Mouse (Mus musculus): Measurements from ENCODE around the gene Ccdc120. TPM values are rescaled to one million over a fixed set of nuclear protein-coding genes. Genes with fewer than 3 reads are reported as not detected.
"Not testable (repeated sequence)": the region's sequence is repeated elsewhere in the genome, so short reads cannot be mapped to it uniquely, and the experiment has no call there.

The Ccdc120 gene
- total RNA-seq, 2 experiments from 2014 or later: 2.7 to 4.0 TPM

GRCm38 (mm10) chrX:7713764-7714134 lies 37.0 kb downstream of the Ccdc120 start:
- not testable (repeated sequence) for DNase-seq (ENCODE audit: low spot score in 2 of 2)

- peak; percentile 60 to 72 for DNase-seq (ENCODE audit: low spot score in 2 of 2)
Observed at GRCm38 (mm10) chrX:7696954-7697381, 53.7 kb downstream of the Ccdc120 start, which contains the start of gene Gpkow. Gene Gpkow, plus strand, starts transcription at chrX:7697131.

GRCm38 (mm10) chrX:7696520-7696919 lies 54.2 kb downstream of the Ccdc120 start:
- no peak for DNase-seq (ENCODE audit: low spot score in 2 of 2)

- no peak for DNase-seq (ENCODE audit: low spot score in 2 of 2)
Observed at GRCm38 (mm10) chrX:7692862-7693261, 57.8 kb downstream of the Ccdc120 start.

GRCm38 (mm10) chrX:7690486-7690885 lies 60.2 kb downstream of the Ccdc120 start:
- DNase-seq (ENCODE audit: low spot score in 2 of 2): no peak

GRCm38 (mm10) chrX:7688321-7688720 lies 62.4 kb downstream of the Ccdc120 start:
- no peak for DNase-seq (ENCODE audit: low spot score in 2 of 2)

Other genes with a start within 250 kb of the Ccdc120 start
- gene Foxp3, start 177.3 kb downstream of the Ccdc120 start, total RNA-seq (2021): under 1 TPM in 1 of 2 experiments, not detected in 1; 0.15 TPM
- 1 to 10 TPM; 2.6 to 3.4 TPM for gene Ppp1r3f, start 176.6 kb downstream of the Ccdc120 start, total RNA-seq (2021)
- gene Ccdc22, start 145.4 kb downstream of the Ccdc120 start, total RNA-seq (2021): 10 to 100 TPM; 13.8 to 15.0 TPM
- not detected for gene Cacna1f, start 143.8 kb downstream of the Ccdc120 start, total RNA-seq (2021)
- gene Syp, start 112.4 kb downstream of the Ccdc120 start, total RNA-seq (2021): under 1 TPM; 0.83 to 0.98 TPM
- 1 to 10 TPM; 8.9 to 9.5 TPM for gene Prickle3, start 93.6 kb downstream of the Ccdc120 start, total RNA-seq (2021)
- gene Plp2, start 79.5 kb downstream of the Ccdc120 start, total RNA-seq (2021): 100 to 1,000 TPM in 1 of 2 experiments, 10 to 100 TPM in 1; 82.9 to 104 TPM
- 1 to 10 TPM; 1.3 to 1.8 TPM for gene Magix, start 69.7 kb downstream of the Ccdc120 start, total RNA-seq (2021)
- gene Gpkow, start 53.8 kb downstream of the Ccdc120 start, total RNA-seq (2021): 10 to 100 TPM; 22.6 to 26.6 TPM
- 10 to 100 TPM; 25.6 to 30.7 TPM for gene Wdr45, start 36.6 kb downstream of the Ccdc120 start, total RNA-seq (2021)
- not detected for gene Gm45208, start 28.7 kb downstream of the Ccdc120 start, total RNA-seq (2021)
- 10 to 100 TPM; 18.5 to 18.7 TPM for gene Praf2, start 22.5 kb downstream of the Ccdc120 start, total RNA-seq (2021)
- gene Tfe3, start 11.7 kb upstream of the Ccdc120 start, total RNA-seq (2021): 10 to 100 TPM; 16.9 to 19.4 TPM
- gene Gripap1, start 38.9 kb upstream of the Ccdc120 start, total RNA-seq (2021): 10 to 100 TPM; 24.7 to 34.9 TPM
- gene Kcnd1, start 71.4 kb upstream of the Ccdc120 start, total RNA-seq (2021): 1 to 10 TPM; 1.3 to 1.5 TPM
- gene Otud5, start 90.5 kb upstream of the Ccdc120 start, total RNA-seq (2021): 10 to 100 TPM; 36.5 to 37.6 TPM
- gene Pim2, start 127.4 kb upstream of the Ccdc120 start, total RNA-seq (2021): 1 to 10 TPM; 1.8 TPM
- gene Slc35a2, start 133.1 kb upstream of the Ccdc120 start, total RNA-seq (2021): 10 to 100 TPM; 17.0 to 21.2 TPM
- 10 to 100 TPM; 39.3 to 51.3 TPM for gene Pqbp1, start 148.4 kb upstream of the Ccdc120 start, total RNA-seq (2021)
- gene Timm17b, start 148.5 kb upstream of the Ccdc120 start, total RNA-seq (2021): 10 to 100 TPM; 61.6 to 63.1 TPM
- gene Gm10491, start 156.9 kb upstream of the Ccdc120 start, total RNA-seq (2021): not detected
- gene Gm10490, start 158.6 kb upstream of the Ccdc120 start, total RNA-seq (2021): not detected
- gene Pcsk1n, start 168.9 kb upstream of the Ccdc120 start, total RNA-seq (2021): under 1 TPM; 0.12 to 0.13 TPM
- not detected for gene Eras, start 177.7 kb upstream of the Ccdc120 start, total RNA-seq (2021)
- gene Hdac6, start 197.0 kb upstream of the Ccdc120 start, total RNA-seq (2021): 10 to 100 TPM; 11.0 to 13.1 TPM
- under 1 TPM; 0.27 to 0.54 TPM for gene Gata1, start 227.2 kb upstream of the Ccdc120 start, total RNA-seq (2021)

Measured in gastrocnemius, postnatal 4 days (tissue).